Mouse (Mus musculus): ENCODE data around the gene Olfr113. TPM values are rescaled to one million over a fixed set of nuclear protein-coding genes. Genes with fewer than 3 reads are reported as not detected.
"Not testable (repeated sequence)": the region's sequence is repeated elsewhere in the genome, so short reads cannot be mapped to it uniquely, and the experiment has no call there.

Gene Olfr113
- polyA plus RNA-seq (2012; rRNA removed) = not detected in 2 replicates

- Histone ChIP-seq H3K4me1 (ENCODE audit: control insufficient read depth, insufficient read depth, low read length) (no peaks in the 10 kb centered on the region), H3K36me3 (ENCODE audit: control insufficient read depth, insufficient read depth, low read length) (no peaks in the 10 kb centered on the region), H3K4me3 (ENCODE audit: control insufficient read depth, low read depth, low read length) (no peak within 1 kb of the TSS), H3K27me3 (ENCODE audit: control insufficient read depth, insufficient read depth, low read length) (no peaks in the 10 kb centered on the region), H3K27ac (ENCODE audit: control insufficient read depth, insufficient read depth, low read depth, low read length) (no peak within 1 kb of the TSS)
- TF ChIP-seq CTCF (IDR thresholded peaks at IDR 0.05; ENCODE audit: control insufficient read depth, insufficient read depth, insufficient replicate concordance, low read depth, low read length) = no peak
Measured at GRCm38 (mm10) chr17:37577563-37577962, at the start of gene Olfr113. Gene Olfr113 (minus strand): TSS chr17:37577663.

GRCm38 (mm10) chr17:37627009-37627408 lies 49.5 kb upstream of the Olfr113 start, which contains the start of the genes Olfr115 and Olfr116:
Gene Olfr115 (minus strand): TSS chr17:37627109.
Gene Olfr116 (minus strand): TSS chr17:37627199.
- no peak within 1 kb of the TSS for H3K4me3 ChIP-seq (ENCODE audit: control insufficient read depth, low read depth, low read length)
- H3K27me3 ChIP-seq (ENCODE audit: control insufficient read depth, insufficient read depth, low read length) = no peaks in the 10 kb centered on the region
- H3K27ac ChIP-seq (ENCODE audit: control insufficient read depth, insufficient read depth, low read depth, low read length) = no peak within 1 kb of the TSS
- H3K36me3 ChIP-seq (ENCODE audit: control insufficient read depth, insufficient read depth, low read length) = no peaks in the 10 kb centered on the region
- H3K4me1 ChIP-seq (ENCODE audit: control insufficient read depth, insufficient read depth, low read length) = no peaks in the 10 kb centered on the region
- no peak for TF ChIP-seq POLR2A (IDR thresholded peaks at IDR 0.05; ENCODE audit: control insufficient read depth, low read depth, low read length)
- TF ChIP-seq CTCF (IDR thresholded peaks at IDR 0.05; ENCODE audit: control insufficient read depth, insufficient read depth, insufficient replicate concordance, low read depth, low read length) = no peak

GRCm38 (mm10) chr17:37592643-37593042 lies 15.2 kb upstream of the Olfr113 start, which contains the start of gene Olfr114:
Gene Olfr114 (minus strand): TSS chr17:37592743.
- Histone ChIP-seq H3K4me3 (ENCODE audit: control insufficient read depth, low read depth, low read length) (no peak within 1 kb of the TSS), H3K4me1 (ENCODE audit: control insufficient read depth, insufficient read depth, low read length) (no peaks in the 10 kb centered on the region), H3K27ac (ENCODE audit: control insufficient read depth, insufficient read depth, low read depth, low read length) (no peak within 1 kb of the TSS), H3K27me3 (ENCODE audit: control insufficient read depth, insufficient read depth, low read length) (no peaks in the 10 kb centered on the region), H3K36me3 (ENCODE audit: control insufficient read depth, insufficient read depth, low read length) (no peaks in the 10 kb centered on the region)
- no peak for TF ChIP-seq CTCF (IDR thresholded peaks at IDR 0.05; ENCODE audit: control insufficient read depth, insufficient read depth, insufficient replicate concordance, low read depth, low read length)
- TF ChIP-seq POLR2A (IDR thresholded peaks at IDR 0.05; ENCODE audit: control insufficient read depth, low read depth, low read length) = no peak

GRCm38 (mm10) chr17:37569351-37569750 lies 8.1 kb downstream of the Olfr113 start, which contains the start of gene Olfr112:
Gene Olfr112 (minus strand): TSS chr17:37569451.
- Histone ChIP-seq H3K27me3 (ENCODE audit: control insufficient read depth, insufficient read depth, low read length) (no peaks in the 10 kb centered on the region), H3K4me1 (ENCODE audit: control insufficient read depth, insufficient read depth, low read length) (no peaks in the 10 kb centered on the region), H3K36me3 (ENCODE audit: control insufficient read depth, insufficient read depth, low read length) (no peaks in the 10 kb centered on the region), H3K4me3 (ENCODE audit: control insufficient read depth, low read depth, low read length) (peak within 1 kb of the TSS; percentile 32), H3K27ac (ENCODE audit: control insufficient read depth, insufficient read depth, low read depth, low read length) (no peak within 1 kb of the TSS)
- TF ChIP-seq POLR2A (IDR thresholded peaks at IDR 0.05; ENCODE audit: control insufficient read depth, low read depth, low read length) (no peak), CTCF (IDR thresholded peaks at IDR 0.05; ENCODE audit: control insufficient read depth, insufficient read depth, insufficient replicate concordance, low read depth, low read length) (no peak)

- Histone ChIP-seq H3K27ac (ENCODE audit: control insufficient read depth, insufficient read depth, low read depth, low read length) (no peak overlapping the region), H3K4me1 (ENCODE audit: control insufficient read depth, insufficient read depth, low read length) (no peaks in the 10 kb centered on the region), H3K4me3 (ENCODE audit: control insufficient read depth, low read depth, low read length) (no peak overlapping the region), H3K27me3 (ENCODE audit: control insufficient read depth, insufficient read depth, low read length) (no peaks in the 10 kb centered on the region), H3K36me3 (ENCODE audit: control insufficient read depth, insufficient read depth, low read length) (no peaks in the 10 kb centered on the region)
- no peak for TF ChIP-seq CTCF (IDR thresholded peaks at IDR 0.05; ENCODE audit: control insufficient read depth, insufficient read depth, insufficient replicate concordance, low read depth, low read length)
- no peak for TF ChIP-seq POLR2A (IDR thresholded peaks at IDR 0.05; ENCODE audit: control insufficient read depth, low read depth, low read length)
Measured at GRCm38 (mm10) chr17:37558913-37559615, 18.4 kb downstream of the Olfr113 start.

- Histone ChIP-seq H3K36me3 (ENCODE audit: control insufficient read depth, insufficient read depth, low read length) (no peaks in the 10 kb centered on the region), H3K27ac (ENCODE audit: control insufficient read depth, insufficient read depth, low read depth, low read length) (no peak overlapping the region)
- TF ChIP-seq POLR2A (IDR thresholded peaks at IDR 0.05; ENCODE audit: control insufficient read depth, low read depth, low read length) = no peak
Measured at GRCm38 (mm10) chr17:37543800-37544435, 33.5 kb downstream of the Olfr113 start.

GRCm38 (mm10) chr17:37541454-37542119 lies 35.9 kb downstream of the Olfr113 start:
- H3K36me3 ChIP-seq (ENCODE audit: control insufficient read depth, insufficient read depth, low read length) = no peaks in the 10 kb centered on the region
- TF ChIP-seq POLR2A (IDR thresholded peaks at IDR 0.05; ENCODE audit: control insufficient read depth, low read depth, low read length) = no peak
- no peak for TF ChIP-seq CTCF (IDR thresholded peaks at IDR 0.05; ENCODE audit: control insufficient read depth, insufficient read depth, insufficient replicate concordance, low read depth, low read length)
- H3K4me3 ChIP-seq (ENCODE audit: control insufficient read depth, low read depth, low read length) = no peak overlapping the region
- H3K27me3 ChIP-seq (ENCODE audit: control insufficient read depth, insufficient read depth, low read length) = no peaks in the 10 kb centered on the region
- no peaks in the 10 kb centered on the region for H3K4me1 ChIP-seq (ENCODE audit: control insufficient read depth, insufficient read depth, low read length)
- H3K27ac ChIP-seq (ENCODE audit: control insufficient read depth, insufficient read depth, low read depth, low read length) = no peak overlapping the region

More at GRCm38 (mm10) chr17:37543800-37544435, 33.5 kb downstream of the Olfr113 start:
- Histone ChIP-seq H3K4me3 (ENCODE audit: control insufficient read depth, low read depth, low read length) (no peak overlapping the region), H3K4me1 (ENCODE audit: control insufficient read depth, insufficient read depth, low read length) (no peaks in the 10 kb centered on the region), H3K27me3 (ENCODE audit: control insufficient read depth, insufficient read depth, low read length) (no peaks in the 10 kb centered on the region)

GRCm38 (mm10) chr17:37538416-37538815 lies 39.0 kb downstream of the Olfr113 start:
- H3K27me3 ChIP-seq (ENCODE audit: control insufficient read depth, insufficient read depth, low read length); H3K36me3 ChIP-seq (ENCODE audit: control insufficient read depth, insufficient read depth, low read length); H3K27ac ChIP-seq (ENCODE audit: control insufficient read depth, insufficient read depth, low read depth, low read length); H3K4me3 ChIP-seq (ENCODE audit: control insufficient read depth, low read depth, low read length); H3K4me1 ChIP-seq (ENCODE audit: control insufficient read depth, insufficient read depth, low read length): not testable (repeated sequence)

All from testis, adult 2 months (tissue).